Mouse (Mus musculus) bone marrow, adult 2 months (tissue): ENCODE results near the gene Dnttip1. TPM values are rescaled to one million over a fixed set of nuclear protein-coding genes. Genes with fewer than 3 reads are reported as not detected.

ENCODE experiments used
- H3K27ac ChIP-seq: fragments of 200-500 bp; 2 replicates; pipeline ENCODE4 v1.5.1; 2012; ENCODE audit warnings: low read depth, mild to moderate bottlenecking, control low read depth, inconsistent platforms, low read length; ENCODE audit not compliant: control insufficient read depth, poor library complexity, insufficient read depth
- H3K4me1 ChIP-seq: fragments of 200-500 bp; 2 replicates; pipeline ENCODE4 v1.6.1; 2011; ENCODE audit warnings: low read length; ENCODE audit not compliant: control insufficient read depth, insufficient read depth
- H3K4me3 ChIP-seq: fragments of 200-500 bp; replicated peaks from 2 replicates; pipeline ENCODE3; 2011; ENCODE audit warnings: mild to moderate bottlenecking, low read depth, low read length, control low read depth; ENCODE audit not compliant: control insufficient read depth
- CTCF ChIP-seq: fragments of 200-500 bp; IDR thresholded peaks from 2 replicates; pipeline ENCODE4 v1.5.1; 2011; ENCODE audit warnings: low read length, control low read depth; ENCODE audit not compliant: control insufficient read depth, insufficient read depth
- POLR2A ChIP-seq: fragments of 200-500 bp; IDR thresholded peaks from 2 replicates; pipeline ENCODE4 v1.6.1; 2011; ENCODE audit warnings: low read depth, mild to moderate bottlenecking, control low read depth, low read length, borderline replicate concordance; ENCODE audit not compliant: control insufficient read depth
- WGBS: fragments of 180-500 bp; shearing (Covaris S2); methylation state at CpG from one replicate; pipeline ENCODE4 v1.1.7; 2018; 5-methylcytosine and 5-hydroxymethylcytosine counted together
- polyA plus RNA-seq: library from polyadenylated mRNA; stranded (reverse); fragments of >200 nt; gene quantifications from 2 replicates; pipeline ENCODE4 v1.2.4, GENCODE M21; 2011; ENCODE audit warnings: low replicate concordance; ENCODE audit not compliant: missing spikeins, insufficient read depth, insufficient read length

Gene Dnttip1
- polyA plus RNA-seq, 1 experiment = 47.6 TPM

GRCm38 (mm10) chr2:164803201-164803920 lies 57.6 kb downstream of the Dnttip1 start:
- peak overlapping the region; percentile 53 for H3K4me3 ChIP-seq
- WGBS = 63% methylated on average over 16 of the region's 16 CpGs
- TF ChIP-seq POLR2A = no peak
- no peak for TF ChIP-seq CTCF
- no peak overlapping the region for H3K27ac ChIP-seq
- peaks cover 3% of the 10 kb centered on the region; the same call in 1 of the 2 replicates for H3K4me1 ChIP-seq

DNA sequence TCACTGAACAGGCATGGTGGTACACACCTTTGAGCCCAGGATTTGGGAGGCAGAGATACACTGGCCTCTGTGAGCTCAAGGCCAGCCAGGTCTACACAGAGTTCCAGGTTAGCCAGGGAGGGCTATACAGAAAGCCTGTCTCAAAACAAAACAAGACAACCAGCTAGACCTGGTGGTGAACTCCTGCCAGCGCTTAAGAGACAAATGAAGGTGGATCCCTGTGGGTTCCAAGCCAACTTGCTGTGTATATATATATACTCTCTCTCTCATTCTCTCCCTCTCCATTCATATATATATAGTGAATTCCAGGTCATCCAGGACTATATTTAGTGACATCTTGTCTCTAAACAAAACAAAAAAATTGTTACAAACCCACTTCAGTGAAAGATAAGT lies 58.1 kb downstream of the Dnttip1 start:
- Histone ChIP-seq H3K4me1 (peaks cover 3% of the 10 kb centered on the region; the same call in 1 of the 2 replicates), H3K27ac (no peak overlapping the region), H3K4me3 (peak overlapping the region; percentile 91)
- 67% methylated on average over 1 of the region's 1 CpGs for WGBS
- TF ChIP-seq POLR2A (no peak), CTCF (no peak)

GRCm38 (mm10) chr2:164804533-164805331 lies 58.9 kb downstream of the Dnttip1 start, which contains the start of the genes Acot8 and Zswim3:
TSS of gene Acot8 (minus strand) at chr2:164804882.
TSS of gene Zswim3 (plus strand) at chr2:164805098.
- Histone ChIP-seq H3K4me3 (peak within 1 kb of the TSS; percentile 91), H3K27ac (peak within 1 kb of the TSS; percentile 96), H3K4me1 (peaks cover 3% of the 10 kb centered on the region; the same call in 1 of the 2 replicates)
- TF ChIP-seq CTCF (no peak; the same call in 1 of the 2 replicates), POLR2A (peak; percentile 94)
- WGBS = under 1% methylated on average over 47 of the region's 47 CpGs

DNA sequence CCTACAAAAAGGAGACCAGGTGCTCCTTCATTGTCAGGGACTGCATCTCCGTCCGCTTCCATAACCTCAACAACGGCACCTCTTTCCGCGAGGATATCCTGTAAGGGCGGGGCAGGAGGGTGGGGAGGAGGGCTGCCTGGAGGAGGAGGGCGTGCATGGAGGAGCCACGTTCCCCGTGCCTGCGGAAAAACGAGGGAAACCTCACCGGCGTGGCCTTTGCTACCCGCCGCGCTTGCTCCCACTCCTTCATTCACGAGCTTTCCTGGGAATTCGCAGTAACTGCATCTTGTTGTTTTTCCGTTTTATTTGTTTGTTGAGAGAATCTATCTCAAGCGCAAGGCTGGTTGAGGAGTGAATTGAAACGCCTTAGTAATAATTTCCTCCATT lies 59.5 kb downstream of the Dnttip1 start:
- Histone ChIP-seq H3K4me3 (peak overlapping the region; percentile 88), H3K27ac (peak overlapping the region; percentile 96), H3K4me1 (peaks cover 3% of the 10 kb centered on the region; the same call in 1 of the 2 replicates)
- no peak for TF ChIP-seq CTCF
- TF ChIP-seq POLR2A = no peak
- WGBS = under 1% methylated on average over 21 of the region's 21 CpGs

DNA sequence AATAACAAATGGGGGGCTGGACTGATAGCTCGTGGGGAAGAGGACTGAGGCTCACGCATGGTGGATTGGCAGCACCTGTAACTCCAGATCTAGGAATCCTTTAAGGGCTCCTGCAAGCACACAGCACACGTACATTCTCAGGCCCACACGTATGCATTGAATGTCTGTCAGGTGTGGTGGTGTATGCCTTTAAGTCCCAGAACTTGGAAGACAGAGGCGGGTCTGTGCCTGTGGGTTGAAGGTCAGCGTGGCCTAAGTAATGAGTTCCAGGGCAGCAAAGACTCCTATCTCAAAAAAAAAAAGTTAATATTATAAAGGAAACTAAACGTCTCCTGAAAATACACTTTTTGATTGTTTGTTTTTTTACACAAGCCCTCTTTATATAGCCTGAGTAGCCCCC lies 60.8 kb downstream of the Dnttip1 start:
- TF ChIP-seq CTCF (no peak), POLR2A (no peak)
- WGBS = 82% methylated on average over 7 of the region's 7 CpGs
- H3K27ac ChIP-seq = no peak overlapping the region
- no peak overlapping the region for H3K4me3 ChIP-seq
- H3K4me1 ChIP-seq = peaks cover 3% of the 10 kb centered on the region; the same call in 1 of the 2 replicates

- no peak for TF ChIP-seq POLR2A
- TF ChIP-seq CTCF = no peak
- Histone ChIP-seq H3K4me3 (no peak overlapping the region), H3K4me1 (peaks cover 4% of the 10 kb centered on the region), H3K27ac (no peak overlapping the region)
- WGBS = 80% methylated on average over 2 of the region's 2 CpGs
These were observed 67.8 kb downstream of the Dnttip1 start for GRCm38 (mm10) chr2:164813557-164813956.

- Histone ChIP-seq H3K27ac (peak overlapping the region; percentile 69), H3K4me3 (no peak overlapping the region), H3K4me1 (peaks cover 4% of the 10 kb centered on the region)
- 34% methylated on average over 5 of the region's 5 CpGs for WGBS
- TF ChIP-seq POLR2A (no peak), CTCF (no peak)
These were observed 69.6 kb downstream of the Dnttip1 start for GRCm38 (mm10) chr2:164815348-164815747.

DNA sequence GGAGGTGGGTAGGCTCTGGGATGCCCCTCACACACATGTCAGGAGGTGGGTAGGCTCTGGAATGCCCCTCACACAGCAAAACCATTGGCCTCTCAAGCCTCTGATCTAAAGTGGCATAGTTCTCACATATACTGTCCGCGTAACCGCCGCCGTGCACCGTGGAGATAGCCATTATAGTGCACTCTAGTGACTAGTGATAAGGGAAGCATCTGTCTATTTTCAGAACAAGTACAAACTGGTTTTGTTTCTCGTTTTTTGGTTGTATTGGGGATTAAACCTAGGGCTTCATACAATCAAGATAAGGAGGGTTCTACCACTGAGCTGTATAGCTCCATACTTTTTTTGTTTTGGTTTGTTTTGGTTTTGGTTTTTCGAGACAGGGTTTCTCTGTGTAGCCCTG lies 70.0 kb downstream of the Dnttip1 start:
- no peak for TF ChIP-seq POLR2A
- TF ChIP-seq CTCF = no peak
- peak overlapping the region; percentile 69 for H3K27ac ChIP-seq
- H3K4me1 ChIP-seq = peaks cover 4% of the 10 kb centered on the region
- 66% methylated on average over 8 of the region's 8 CpGs for WGBS
- H3K4me3 ChIP-seq = no peak overlapping the region
